Comparison of ENCODE assay signal across 17 mouse cellular contexts in genomic region chr9:30355642-30356041, GRCm38 (mm10).
"Had no signal": no experiment of that assay in that cellular context is flagged by ENCODE, and none has a peak within 500 bp of the region (broad histone marks: within the 10 kb centered on the region; RNA-seq: fewer than 3 reads in every experiment).

No protein-coding gene starts in this region.

- H3K27ac ChIP-seq: liver, embryonic 13.5 days; liver, embryonic 15.5 days; macrophage; midbrain, embryonic 13.5 days; midbrain, embryonic 15.5 days; neural tube, embryonic 12.5 days; stomach, embryonic 15.5 days; stomach, postnatal 0 days had no signal

- H3K27me3 ChIP-seq: liver, embryonic 13.5 days; liver, embryonic 15.5 days; megakaryocyte, embryonic 14.5 days; midbrain, embryonic 13.5 days; midbrain, embryonic 15.5 days; neural tube, embryonic 12.5 days; stomach, embryonic 15.5 days had no signal

- H3K36me3 ChIP-seq: liver, embryonic 13.5 days; liver, embryonic 15.5 days; midbrain, embryonic 13.5 days; midbrain, embryonic 15.5 days; neural tube, embryonic 12.5 days; stomach, embryonic 15.5 days had no signal

- H3K9ac ChIP-seq: liver, embryonic 13.5 days; liver, embryonic 15.5 days; liver, postnatal 0 days; midbrain, embryonic 13.5 days; midbrain, embryonic 15.5 days; neural tube, embryonic 12.5 days; stomach, embryonic 15.5 days had no signal

- H3K9me3 ChIP-seq: liver, embryonic 13.5 days; liver, embryonic 15.5 days; megakaryocyte, embryonic 14.5 days; midbrain, embryonic 13.5 days; midbrain, embryonic 15.5 days; neural tube, embryonic 12.5 days; stomach, embryonic 15.5 days had no signal

- H3K4me1 ChIP-seq: liver, embryonic 13.5 days; liver, embryonic 15.5 days; megakaryocyte, embryonic 14.5 days; midbrain, embryonic 13.5 days; midbrain, embryonic 15.5 days; neural tube, embryonic 12.5 days; stomach, embryonic 15.5 days had no signal

- ATAC-seq: liver, postnatal 0 days; midbrain, embryonic 13.5 days; midbrain, embryonic 15.5 days had no signal

- H3K4me3 ChIP-seq: liver, embryonic 13.5 days; liver, embryonic 15.5 days; megakaryocyte, embryonic 14.5 days; midbrain, embryonic 13.5 days; midbrain, embryonic 15.5 days; neural tube, embryonic 12.5 days; stomach, embryonic 15.5 days had no signal

- DNase-seq: liver; liver, embryonic 13.5 days; liver, postnatal 0 days; right cerebral cortex, postnatal 14 days; thymus, adult 2 months; thymus, postnatal 25 days; thymus, postnatal 4 days had no signal

- H3K4me2 ChIP-seq: liver, embryonic 11.5 days; liver, embryonic 13.5 days; liver, embryonic 15.5 days; midbrain, embryonic 11.5 days; midbrain, embryonic 13.5 days; midbrain, embryonic 15.5 days; neural tube, embryonic 12.5 days; stomach, embryonic 15.5 days had no signal
